Mouse (Mus musculus) small intestine, adult 2 months (tissue): Measurements from ENCODE around the gene Taf12.

Experiments
- CTCF ChIP-seq: fragments of 200-500 bp; IDR thresholded peaks from 2 replicates; pipeline ENCODE4 v1.5.1; 2012; ENCODE audit warnings: low read depth, mild to moderate bottlenecking, control low read depth, inconsistent platforms, low read length, moderate library complexity, mixed read lengths; ENCODE audit not compliant: insufficient replicate concordance, insufficient read length; ENCODE audit errors: extremely low read depth
- POLR2A ChIP-seq: fragments of 200-500 bp; IDR thresholded peaks from 2 replicates; pipeline ENCODE4 v1.6.1; 2012; ENCODE audit warnings: low read depth, mild to moderate bottlenecking, control low read depth, inconsistent platforms, low read length, moderate library complexity

- TF ChIP-seq POLR2A = no peak
- no peak for TF ChIP-seq CTCF
Measured at GRCm38 (mm10) chr4:132275949-132276348, 1.8 kb downstream of the Taf12 start.
